Mouse (Mus musculus) testis, adult 2 months (tissue): ENCODE measurements around the gene Dnajc14. TPM values are rescaled to one million over a fixed set of nuclear protein-coding genes. Genes with fewer than 3 reads are reported as not detected.

Experiments
- H3K27ac ChIP-seq: fragments of 200-500 bp; 2 replicates; pipeline ENCODE4 v1.5.1; 2012; ENCODE audit warnings: low read depth, low read length; ENCODE audit not compliant: control insufficient read depth, insufficient read depth
- H3K27me3 ChIP-seq: fragments of 200-500 bp; 2 replicates; pipeline ENCODE4 v1.6.1; 2012; ENCODE audit warnings: mild to moderate bottlenecking, low read length, moderate library complexity; ENCODE audit not compliant: control insufficient read depth, insufficient read depth
- H3K36me3 ChIP-seq: fragments of 200-500 bp; 2 replicates; pipeline ENCODE4 v1.6.1; 2012; ENCODE audit warnings: mild to moderate bottlenecking, low read length; ENCODE audit not compliant: control insufficient read depth, insufficient read depth
- H3K4me1 ChIP-seq: fragments of 200-500 bp; 2 replicates; pipeline ENCODE4 v1.6.1; 2012; ENCODE audit warnings: low read length; ENCODE audit not compliant: control insufficient read depth, insufficient read depth
- H3K4me3 ChIP-seq: fragments of 200-500 bp; 2 replicates; pipeline ENCODE4 v1.5.1; 2012; ENCODE audit warnings: low read depth, mild to moderate bottlenecking, low read length, moderate library complexity, mixed read lengths; ENCODE audit not compliant: control insufficient read depth
- CTCF ChIP-seq: fragments of 200-500 bp; IDR thresholded peaks from 2 replicates; pipeline ENCODE4 v1.5.1; 2012; ENCODE audit warnings: low read depth, mild to moderate bottlenecking, inconsistent platforms, low read length, moderate library complexity; ENCODE audit not compliant: control insufficient read depth, insufficient read depth, insufficient replicate concordance
- POLR2A ChIP-seq: fragments of 200-500 bp; IDR thresholded peaks from 2 replicates; pipeline ENCODE4 v1.6.1; 2012; ENCODE audit warnings: low read depth, mild to moderate bottlenecking, inconsistent platforms, low read length, moderate library complexity; ENCODE audit not compliant: control insufficient read depth
- polyA plus RNA-seq: library from polyadenylated mRNA; depleted of rRNA; stranded (reverse); fragments of >200 nt; gene quantifications from 2 replicates; pipeline ENCODE4 v1.2.3, GENCODE M21; 2012; rRNA removed

The Dnajc14 gene
- 8.9 and 10.4 TPM in 2 replicates for polyA plus RNA-seq

DNA sequence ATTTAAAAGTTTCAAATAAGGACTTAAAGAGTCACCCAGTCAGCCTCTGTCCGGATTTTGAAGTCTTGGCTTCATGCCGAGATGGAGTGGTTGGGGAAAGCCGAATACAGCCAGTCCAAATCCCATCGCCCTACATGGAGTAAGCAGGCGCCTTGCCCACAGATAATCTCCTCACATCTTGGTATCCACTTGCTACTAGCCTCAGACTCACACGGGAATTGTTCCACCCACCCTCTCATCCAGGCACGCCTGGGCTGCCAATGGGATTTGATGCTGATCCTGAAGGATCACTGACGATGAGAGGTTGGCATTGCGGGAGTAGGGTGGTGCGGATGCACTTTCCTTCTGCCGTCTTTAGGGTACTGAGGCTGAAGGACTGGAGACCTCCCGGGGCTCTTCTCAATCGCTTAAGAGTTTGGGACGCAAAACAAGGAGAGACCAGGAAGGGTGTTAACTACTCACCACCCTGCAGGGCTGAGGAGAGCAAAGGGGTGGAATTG lies at the start of gene Dnajc14:
TSS of gene Dnajc14 (plus strand) at position 292 of the 500 bp plus-strand sequence.
- Histone ChIP-seq H3K27me3 (no peaks in the 10 kb centered on the region), H3K27ac (peak within 1 kb of the TSS; percentile 68), H3K4me1 (peaks cover 22% of the 10 kb centered on the region), H3K4me3 (peak within 1 kb of the TSS; percentile 78), H3K36me3 (no peaks in the 10 kb centered on the region)
- TF ChIP-seq CTCF: no peak
- no peak for TF ChIP-seq POLR2A

DNA sequence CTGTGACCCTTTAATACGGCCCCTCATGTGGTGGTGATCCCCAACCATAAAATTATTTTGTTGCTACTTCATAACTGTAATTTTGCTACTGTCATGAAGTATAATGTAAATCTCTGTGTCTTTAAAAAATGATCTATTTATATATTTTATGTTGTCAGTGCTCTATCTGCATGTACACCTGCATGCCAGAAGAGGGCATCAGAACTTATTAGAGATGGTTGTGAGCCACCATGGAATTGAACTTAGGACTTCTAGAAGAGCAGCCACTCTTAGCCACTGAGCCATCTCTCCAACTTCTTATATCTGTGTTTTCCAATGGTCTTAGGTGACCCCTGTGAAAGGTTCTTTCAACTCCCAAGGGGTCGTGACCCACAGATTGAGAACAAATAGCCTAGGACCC lies 31.0 kb upstream of the Dnajc14 start:
- no peaks in the 10 kb centered on the region for H3K27me3 ChIP-seq
- H3K36me3 ChIP-seq: no peaks in the 10 kb centered on the region
- H3K27ac ChIP-seq: no peak overlapping the region
- no peak overlapping the region for H3K4me3 ChIP-seq
- no peaks in the 10 kb centered on the region for H3K4me1 ChIP-seq
- no peak for TF ChIP-seq POLR2A
- no peak for TF ChIP-seq CTCF

DNA sequence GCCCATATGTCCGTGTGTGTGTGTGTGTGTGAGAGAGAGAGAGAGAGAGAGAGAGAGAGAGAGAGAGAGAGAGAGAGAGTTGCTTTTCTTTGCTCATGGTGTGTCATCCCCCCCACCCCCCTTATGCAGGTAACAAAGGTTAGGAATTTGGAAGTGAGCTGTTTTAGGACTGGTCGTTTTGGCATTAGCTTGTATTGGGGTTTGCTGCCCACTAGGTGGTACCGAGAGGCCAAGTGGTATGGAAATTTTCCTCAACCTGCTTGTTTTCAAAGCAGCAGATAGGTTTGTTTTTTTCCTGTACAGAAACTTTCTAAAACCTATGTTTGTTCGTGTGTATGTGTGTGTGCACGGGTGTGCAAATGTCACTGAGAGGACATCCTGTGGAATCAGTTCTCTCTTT lies 30.2 kb upstream of the Dnajc14 start:
- no peak overlapping the region for H3K27ac ChIP-seq
- no peak overlapping the region for H3K4me3 ChIP-seq
- TF ChIP-seq POLR2A (no peak), CTCF (no peak)
- H3K27me3 ChIP-seq: no peaks in the 10 kb centered on the region
- H3K36me3 ChIP-seq: no peaks in the 10 kb centered on the region
- no peaks in the 10 kb centered on the region for H3K4me1 ChIP-seq

DNA sequence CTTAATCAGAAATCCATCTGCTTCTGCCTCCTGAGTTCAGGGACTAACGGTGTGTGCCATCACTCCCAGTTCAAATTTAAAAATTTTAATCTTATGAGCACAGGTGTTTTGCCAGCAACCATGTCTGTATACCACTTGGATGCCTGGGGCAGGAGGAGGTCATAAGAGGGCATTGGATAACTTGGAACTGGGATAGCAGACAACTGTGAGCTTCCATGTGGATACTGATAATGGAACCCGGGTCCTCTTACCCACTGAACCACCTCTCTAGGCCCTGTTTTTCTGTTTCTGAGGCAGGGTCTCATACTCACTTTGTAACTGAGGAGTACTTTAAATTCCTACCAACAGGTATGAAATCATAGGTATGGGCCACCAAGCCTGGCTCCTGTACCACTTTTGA lies 25.4 kb upstream of the Dnajc14 start:
- Histone ChIP-seq H3K4me1 (no peaks in the 10 kb centered on the region; the same call in 1 of the 2 replicates), H3K36me3 (no peaks in the 10 kb centered on the region), H3K4me3 (no peak overlapping the region), H3K27ac (no peak overlapping the region), H3K27me3 (no peaks in the 10 kb centered on the region)
- TF ChIP-seq POLR2A (no peak), CTCF (no peak)

DNA sequence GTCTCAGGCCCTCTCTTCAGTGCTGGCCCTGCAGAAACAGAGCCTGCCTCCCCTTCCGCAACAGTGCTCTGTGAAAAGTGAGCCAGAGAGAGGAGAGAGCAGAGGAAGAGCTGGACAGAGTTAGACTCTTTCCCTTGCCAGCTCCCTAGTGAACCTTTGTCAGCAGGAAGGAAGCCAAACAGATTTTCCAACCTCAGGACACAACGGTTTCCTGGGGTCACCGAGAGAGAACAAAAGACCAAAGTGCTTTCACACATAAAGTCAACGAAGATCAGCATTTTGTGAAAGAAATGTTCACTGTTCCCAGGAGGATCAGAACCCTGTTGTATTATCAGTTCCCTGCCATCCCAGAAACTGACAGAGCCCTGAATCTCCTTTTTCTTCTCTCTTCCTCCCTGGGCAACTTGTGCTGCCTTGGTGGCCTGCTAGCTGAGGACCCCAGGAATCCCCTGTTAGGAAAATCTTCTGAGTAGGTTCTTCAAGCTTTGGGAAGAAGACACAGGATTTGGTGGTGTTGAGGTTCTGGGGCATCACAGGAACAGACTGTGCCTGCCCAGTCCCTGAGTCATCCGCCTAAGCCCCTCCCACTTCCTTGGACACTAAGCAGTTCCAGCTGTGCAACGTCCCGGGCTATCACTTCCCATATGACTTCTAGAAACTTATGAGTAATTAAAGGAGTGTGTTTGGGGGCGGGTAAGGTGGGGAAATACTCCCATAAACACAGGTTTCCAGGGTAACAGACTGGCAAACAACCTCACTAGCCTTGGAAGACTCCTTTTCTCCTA lies 24.7 kb upstream of the Dnajc14 start:
- Histone ChIP-seq H3K36me3 (no peaks in the 10 kb centered on the region), H3K27me3 (no peaks in the 10 kb centered on the region), H3K4me3 (no peak overlapping the region), H3K4me1 (no peaks in the 10 kb centered on the region; the same call in 1 of the 2 replicates), H3K27ac (peak overlapping the region; percentile 67)
- no peak for TF ChIP-seq CTCF
- no peak for TF ChIP-seq POLR2A

DNA sequence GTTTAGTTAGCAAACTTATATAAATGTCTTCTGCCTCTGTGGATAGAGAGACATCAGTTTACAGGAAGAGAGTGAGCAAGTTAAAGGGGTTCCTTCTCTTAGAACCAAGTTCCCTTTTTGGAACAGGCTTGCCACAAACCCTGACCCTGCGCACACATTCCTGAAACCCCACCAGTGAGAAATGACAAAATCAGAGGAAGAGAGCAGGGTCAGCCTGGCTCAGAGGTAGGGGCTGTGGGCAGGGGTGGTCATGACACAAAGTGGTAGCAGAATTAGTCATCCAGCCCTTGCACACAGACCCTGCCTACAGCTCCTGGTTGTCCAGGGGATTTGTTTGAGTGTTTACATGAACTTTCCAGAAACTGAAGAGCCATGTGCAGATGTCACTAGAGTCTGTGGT lies 23.7 kb upstream of the Dnajc14 start:
- Histone ChIP-seq H3K4me3 (no peak overlapping the region), H3K36me3 (no peaks in the 10 kb centered on the region), H3K27ac (no peak overlapping the region), H3K27me3 (no peaks in the 10 kb centered on the region), H3K4me1 (no peaks in the 10 kb centered on the region; the same call in 1 of the 2 replicates)
- no peak for TF ChIP-seq CTCF
- no peak for TF ChIP-seq POLR2A

DNA sequence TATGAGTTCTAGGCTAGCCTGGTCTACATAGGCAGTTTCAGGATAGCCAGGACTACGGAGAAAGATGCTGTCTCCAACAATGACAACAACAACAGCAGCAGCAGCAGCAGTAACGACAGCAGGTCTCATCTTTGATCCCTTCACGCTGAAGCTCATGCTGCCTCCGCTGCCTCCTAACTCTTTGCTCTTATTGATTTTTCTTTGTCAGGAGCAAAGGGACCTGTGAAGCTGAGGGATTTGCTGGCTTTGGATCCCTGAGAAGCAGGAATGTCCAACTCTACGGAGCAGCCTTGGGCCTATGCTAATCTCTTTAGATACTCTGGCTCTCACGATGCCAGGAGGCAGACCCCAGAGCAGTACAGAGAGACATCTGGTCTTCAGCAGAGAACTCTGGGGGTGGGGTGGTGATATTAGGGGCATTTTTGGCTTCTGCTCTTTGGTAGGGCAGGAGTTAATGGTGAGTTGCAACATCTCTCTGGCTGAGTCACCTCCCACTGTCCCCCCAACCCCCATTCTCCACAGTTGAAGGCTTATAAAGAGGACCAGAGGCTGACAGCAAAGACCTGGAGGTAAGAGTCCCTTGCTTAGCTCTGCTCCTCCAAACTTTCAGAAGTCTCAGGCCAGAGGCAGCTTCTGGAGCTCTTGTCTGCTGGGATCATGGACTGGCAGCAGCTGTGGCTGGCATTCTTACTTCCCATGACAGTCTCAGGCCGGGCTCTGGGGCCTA lies 13.3 kb upstream of the Dnajc14 start, which contains the start of gene Mmp19:
TSS of gene Mmp19 (plus strand) at position 513 of the 727 bp plus-strand sequence.
- TF ChIP-seq POLR2A (no peak), CTCF (no peak)
- no peaks in the 10 kb centered on the region for H3K36me3 ChIP-seq
- no peak within 1 kb of the TSS for H3K27ac ChIP-seq
- H3K4me3 ChIP-seq: no peak within 1 kb of the TSS
- no peaks in the 10 kb centered on the region; the same call in 1 of the 2 replicates for H3K4me1 ChIP-seq
- H3K27me3 ChIP-seq: no peaks in the 10 kb centered on the region
